Mouse (Mus musculus) natural killer cell, adult 2 months (primary cell): Measurements from ENCODE around the gene Dennd1a.

Experiments used
- DNase-seq, 2 experiments: peaks; one replicate each; pipeline ENCODE4 v3.0.0; 2022; ENCODE audit warnings: low spot score in 2 of 2

Gene Dennd1a

GRCm38 (mm10) chr2:38111655-38112351, 175.4 kb downstream of the Dennd1a start:
- no peak for DNase-seq

GRCm38 (mm10) chr2:38108586-38108985, 178.6 kb downstream of the Dennd1a start:
- no peak for DNase-seq

GRCm38 (mm10) chr2:38102674-38103073, 184.5 kb downstream of the Dennd1a start:
- no peak for DNase-seq

GRCm38 (mm10) chr2:38100289-38100688, 186.9 kb downstream of the Dennd1a start:
- DNase-seq, result no peak

- no peak for DNase-seq
These were observed 187.9 kb downstream of the Dennd1a start for GRCm38 (mm10) chr2:38099120-38099773.

- DNase-seq, result no peak
These were observed 189.7 kb downstream of the Dennd1a start for GRCm38 (mm10) chr2:38097469-38097868.

- DNase-seq, result no peak
These were observed 190.9 kb downstream of the Dennd1a start for GRCm38 (mm10) chr2:38096328-38096727.

GRCm38 (mm10) chr2:38094380-38095163, 192.6 kb downstream of the Dennd1a start:
- DNase-seq, result no peak

- DNase-seq, result no peak
These were observed 193.2 kb downstream of the Dennd1a start for GRCm38 (mm10) chr2:38093968-38094367.

GRCm38 (mm10) chr2:38093242-38093641, 193.9 kb downstream of the Dennd1a start:
- DNase-seq, result no peak

- no peak for DNase-seq
These were observed 198.8 kb downstream of the Dennd1a start for GRCm38 (mm10) chr2:38088346-38088745.

GRCm38 (mm10) chr2:38085058-38085457, 202.1 kb downstream of the Dennd1a start:
- no peak for DNase-seq

GRCm38 (mm10) chr2:38083251-38083650, 203.9 kb downstream of the Dennd1a start:
- DNase-seq, result no peak

- DNase-seq, result no peak
These were observed 212.7 kb downstream of the Dennd1a start for GRCm38 (mm10) chr2:38074495-38074894.

GRCm38 (mm10) chr2:38072061-38072460, 215.1 kb downstream of the Dennd1a start:
- peak in 1 of 2 experiments; percentile 12 for DNase-seq

- DNase-seq, result no peak
These were observed 219.0 kb downstream of the Dennd1a start for GRCm38 (mm10) chr2:38068171-38068572.

GRCm38 (mm10) chr2:38065914-38066313, 221.3 kb downstream of the Dennd1a start:
- DNase-seq, result no peak

GRCm38 (mm10) chr2:38064266-38064665, 222.9 kb downstream of the Dennd1a start:
- no peak for DNase-seq

GRCm38 (mm10) chr2:38062156-38062555, 225.0 kb downstream of the Dennd1a start:
- DNase-seq, result no peak

GRCm38 (mm10) chr2:38061474-38061873, 225.7 kb downstream of the Dennd1a start:
- no peak for DNase-seq

GRCm38 (mm10) chr2:38052440-38052839, 234.8 kb downstream of the Dennd1a start:
- no peak for DNase-seq

GRCm38 (mm10) chr2:38051485-38052085, 235.6 kb downstream of the Dennd1a start:
- DNase-seq, result no peak
